Mouse (Mus musculus) testis, postnatal 14 days (tissue): ENCODE results near the gene Mup8.
"Not testable (repeated sequence)": the region's sequence is repeated elsewhere in the genome, so short reads cannot be mapped to it uniquely, and the experiment has no call there.

ENCODE experiments used
- DNase-seq: peaks from one replicate; pipeline ENCODE4 v3.0.0; 2021; ENCODE audit warnings: low spot score

Mup8 gene

GRCm38 (mm10) chr4:60222499-60222898, at the start of gene Mup8:
Gene Mup8 (minus strand): TSS chr4:60222599.
- DNase-seq = not testable (repeated sequence)

GRCm38 (mm10) chr4:60265977-60266770, 43.8 kb upstream of the Mup8 start:
- DNase-seq = not testable (repeated sequence)

GRCm38 (mm10) chr4:60262706-60263105, 40.3 kb upstream of the Mup8 start:
- not testable (repeated sequence) for DNase-seq
